Mouse (Mus musculus): ENCODE measurements around the gene Slc7a6. TPM values are rescaled to one million over a fixed set of nuclear protein-coding genes. Genes with fewer than 3 reads are reported as not detected.

Gene Slc7a6
- polyA plus RNA-seq, 1 experiment from 2014 or later, result 28.7 TPM

DNA sequence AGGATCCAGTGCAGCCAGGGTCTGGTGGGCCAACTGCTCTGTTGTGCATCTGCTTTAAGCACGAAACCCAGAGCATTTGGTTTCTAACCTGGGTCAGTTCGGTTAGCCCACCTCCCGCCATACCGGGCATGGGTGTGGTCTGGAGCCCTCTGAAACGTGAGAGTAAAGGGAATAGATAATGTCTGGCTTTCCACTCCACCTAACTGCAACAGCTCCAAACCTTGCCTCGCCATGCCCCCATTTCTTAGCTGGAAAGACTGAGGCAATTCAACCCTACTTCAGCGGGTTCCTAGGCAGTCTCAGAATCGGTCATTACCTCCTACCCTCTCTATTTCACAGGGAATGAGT lies 18.0 kb upstream of the Slc7a6 start:
- ATAC-seq (ENCODE audit: insufficient read depth, low FRiP score), result no peak; the same call in 1 of the 2 replicates
- peaks cover 8% of the 10 kb centered on the region for H3K4me1 ChIP-seq (ENCODE audit: control insufficient read depth, insufficient read depth, low read length)
- H3K9ac ChIP-seq (ENCODE audit: low read length), result peak overlapping the region; percentile 76
- no peaks in the 10 kb centered on the region for H3K27me3 ChIP-seq (ENCODE audit: control insufficient read depth, insufficient read depth, low read length)
- no peaks in the 10 kb centered on the region for H3K36me3 ChIP-seq (ENCODE audit: control insufficient read depth, insufficient read depth, low read length)
- peak overlapping the region; percentile 69 for H3K4me2 ChIP-seq (ENCODE audit: low read depth, low read length)
- H3K4me3 ChIP-seq (replicated peaks; ENCODE audit: low read length), result peak overlapping the region; percentile 67
- H3K27ac ChIP-seq (ENCODE audit: low read length), result no peak overlapping the region
- no peaks in the 10 kb centered on the region for H3K9me3 ChIP-seq (replicated peaks; ENCODE audit: control insufficient read depth, low read length)
- WGBS, result 16% methylated on average over 8 of the region's 8 CpGs

DNA sequence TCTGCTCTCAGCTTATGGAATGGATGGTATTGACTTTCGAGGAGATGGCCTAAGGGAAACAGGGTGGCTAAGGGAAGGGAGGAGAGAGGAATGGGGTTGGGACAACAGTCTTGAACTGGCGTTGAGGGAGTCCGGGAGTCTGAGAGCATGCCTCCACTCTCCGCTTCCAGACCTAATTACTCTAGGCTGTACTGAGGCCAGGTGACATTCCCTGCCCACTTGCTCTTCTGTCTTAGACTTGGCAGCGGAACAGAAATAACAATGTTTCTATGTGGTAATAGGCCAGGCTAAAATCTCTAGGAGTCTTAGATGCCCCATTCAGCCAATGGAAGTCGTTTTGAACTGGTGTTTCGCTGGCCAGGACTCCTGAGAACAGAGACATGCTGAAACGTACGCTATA lies 17.6 kb upstream of the Slc7a6 start:
- 68% methylated on average over 9 of the region's 9 CpGs for WGBS
- H3K4me1 ChIP-seq (ENCODE audit: control insufficient read depth, insufficient read depth, low read length), result peaks cover 8% of the 10 kb centered on the region
- peak overlapping the region; percentile 67 for H3K4me3 ChIP-seq (replicated peaks; ENCODE audit: low read length)
- no peaks in the 10 kb centered on the region for H3K9me3 ChIP-seq (replicated peaks; ENCODE audit: control insufficient read depth, low read length)
- peak overlapping the region; percentile 69 for H3K4me2 ChIP-seq (ENCODE audit: low read depth, low read length)
- no peak for ATAC-seq (ENCODE audit: insufficient read depth, low FRiP score)
- peak overlapping the region; percentile 76 for H3K9ac ChIP-seq (ENCODE audit: low read length)
- no peak overlapping the region for H3K27ac ChIP-seq (ENCODE audit: low read length)
- H3K36me3 ChIP-seq (ENCODE audit: control insufficient read depth, insufficient read depth, low read length), result no peaks in the 10 kb centered on the region; the same call in 1 of the 2 replicates
- no peaks in the 10 kb centered on the region for H3K27me3 ChIP-seq (ENCODE audit: control insufficient read depth, insufficient read depth, low read length)

- H3K4me1 ChIP-seq (ENCODE audit: control insufficient read depth, insufficient read depth, low read length), result peaks cover 8% of the 10 kb centered on the region
- H3K27ac ChIP-seq (ENCODE audit: low read length), result no peak overlapping the region
- no peak overlapping the region for H3K4me2 ChIP-seq (ENCODE audit: low read depth, low read length)
- H3K36me3 ChIP-seq (ENCODE audit: control insufficient read depth, insufficient read depth, low read length), result no peaks in the 10 kb centered on the region; the same call in 1 of the 2 replicates
- WGBS, result 73% methylated on average over 4 of the region's 4 CpGs
- H3K9ac ChIP-seq (ENCODE audit: low read length), result no peak overlapping the region
- no peak for ATAC-seq (ENCODE audit: insufficient read depth, low FRiP score)
- no peaks in the 10 kb centered on the region for H3K27me3 ChIP-seq (ENCODE audit: control insufficient read depth, insufficient read depth, low read length)
- no peak overlapping the region for H3K4me3 ChIP-seq (replicated peaks; ENCODE audit: low read length)
- no peaks in the 10 kb centered on the region for H3K9me3 ChIP-seq (replicated peaks; ENCODE audit: control insufficient read depth, low read length)
Measured at GRCm38 (mm10) chr8:106152876-106153275, 15.8 kb upstream of the Slc7a6 start.

DNA sequence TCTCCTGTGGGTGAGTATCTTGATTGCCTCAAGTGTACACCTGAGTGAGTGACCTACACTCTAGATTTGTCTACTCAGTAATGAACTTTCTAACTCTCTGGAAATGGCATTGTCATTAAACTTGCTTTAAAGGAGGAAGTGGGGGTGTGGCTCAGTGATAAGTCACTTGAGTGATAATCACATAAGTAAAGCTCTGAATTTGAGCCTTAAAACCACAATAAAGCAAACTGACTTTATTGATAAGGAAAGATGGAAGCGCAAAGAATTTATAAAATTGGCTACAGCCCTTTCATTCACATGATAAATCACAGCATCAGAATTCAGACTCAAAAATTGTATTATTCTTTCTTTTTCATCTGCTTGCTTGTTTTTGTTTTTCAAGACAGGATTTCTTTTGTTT lies 11.2 kb upstream of the Slc7a6 start:
- WGBS, result 76% methylated on average over 1 of the region's 1 CpGs
- no peaks in the 10 kb centered on the region for H3K9me3 ChIP-seq (replicated peaks; ENCODE audit: control insufficient read depth, low read length)
- no peak overlapping the region for H3K4me2 ChIP-seq (ENCODE audit: low read depth, low read length)
- no peak overlapping the region for H3K9ac ChIP-seq (ENCODE audit: low read length)
- no peaks in the 10 kb centered on the region for H3K27me3 ChIP-seq (ENCODE audit: control insufficient read depth, insufficient read depth, low read length)
- peaks cover 4% of the 10 kb centered on the region for H3K36me3 ChIP-seq (ENCODE audit: control insufficient read depth, insufficient read depth, low read length)
- ATAC-seq (ENCODE audit: insufficient read depth, low FRiP score), result no peak
- H3K4me3 ChIP-seq (replicated peaks; ENCODE audit: low read length), result no peak overlapping the region
- H3K27ac ChIP-seq (ENCODE audit: low read length), result no peak overlapping the region
- H3K4me1 ChIP-seq (ENCODE audit: control insufficient read depth, insufficient read depth, low read length), result no peaks in the 10 kb centered on the region

- no peak for ATAC-seq (ENCODE audit: insufficient read depth, low FRiP score)
- H3K4me3 ChIP-seq (replicated peaks; ENCODE audit: low read length), result no peak overlapping the region
- WGBS, result 88% methylated on average over 10 of the region's 10 CpGs
- H3K9ac ChIP-seq (ENCODE audit: low read length), result no peak overlapping the region
- no peak overlapping the region for H3K4me2 ChIP-seq (ENCODE audit: low read depth, low read length)
- no peak overlapping the region for H3K27ac ChIP-seq (ENCODE audit: low read length)
- H3K36me3 ChIP-seq (ENCODE audit: control insufficient read depth, insufficient read depth, low read length), result peaks cover 4% of the 10 kb centered on the region
- H3K27me3 ChIP-seq (ENCODE audit: control insufficient read depth, insufficient read depth, low read length), result no peaks in the 10 kb centered on the region
- no peaks in the 10 kb centered on the region for H3K4me1 ChIP-seq (ENCODE audit: control insufficient read depth, insufficient read depth, low read length)
- no peaks in the 10 kb centered on the region for H3K9me3 ChIP-seq (replicated peaks; ENCODE audit: control insufficient read depth, low read length)
Measured at GRCm38 (mm10) chr8:106158381-106158780, 10.3 kb upstream of the Slc7a6 start.

- Histone ChIP-seq H3K4me1 (ENCODE audit: control insufficient read depth, insufficient read depth, low read length) (no peaks in the 10 kb centered on the region), H3K27ac (ENCODE audit: low read length) (no peak overlapping the region), H3K27me3 (ENCODE audit: control insufficient read depth, insufficient read depth, low read length) (no peaks in the 10 kb centered on the region), H3K9me3 (replicated peaks; ENCODE audit: control insufficient read depth, low read length) (no peaks in the 10 kb centered on the region), H3K4me2 (ENCODE audit: low read depth, low read length) (no peak overlapping the region), H3K36me3 (ENCODE audit: control insufficient read depth, insufficient read depth, low read length) (peaks cover 11% of the 10 kb centered on the region), H3K9ac (ENCODE audit: low read length) (no peak overlapping the region), H3K4me3 (replicated peaks; ENCODE audit: low read length) (no peak overlapping the region)
- no peak for ATAC-seq (ENCODE audit: insufficient read depth, low FRiP score)
- WGBS, result 89% methylated on average over 6 of the region's 6 CpGs
Measured at GRCm38 (mm10) chr8:106159876-106160275, 8.8 kb upstream of the Slc7a6 start.

DNA sequence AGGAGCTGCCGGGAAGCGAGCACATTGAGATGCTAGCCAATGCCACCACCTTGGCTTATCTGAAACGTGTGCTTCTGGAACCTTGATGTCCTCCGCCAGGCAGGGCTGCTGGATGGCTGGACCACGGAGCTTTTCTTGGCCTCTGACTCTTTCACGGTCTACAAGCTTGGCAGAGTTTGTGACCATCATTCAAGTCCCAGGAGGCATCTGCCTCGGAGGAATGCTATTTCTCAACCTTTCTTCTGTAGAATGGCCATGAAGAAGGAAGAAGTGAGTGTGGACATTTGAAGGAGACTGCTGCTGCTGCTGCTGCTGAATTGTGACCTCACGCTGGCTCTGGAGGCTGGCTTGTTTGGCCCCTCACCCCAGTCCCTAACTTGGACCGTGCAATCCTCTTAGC lies 5.4 kb upstream of the Slc7a6 start:
- no peaks in the 10 kb centered on the region for H3K27me3 ChIP-seq (ENCODE audit: control insufficient read depth, insufficient read depth, low read length)
- no peaks in the 10 kb centered on the region for H3K9me3 ChIP-seq (replicated peaks; ENCODE audit: control insufficient read depth, low read length)
- no peak overlapping the region for H3K27ac ChIP-seq (ENCODE audit: low read length)
- no peaks in the 10 kb centered on the region for H3K4me1 ChIP-seq (ENCODE audit: control insufficient read depth, insufficient read depth, low read length)
- H3K4me3 ChIP-seq (replicated peaks; ENCODE audit: low read length), result no peak overlapping the region
- 89% methylated on average over 9 of the region's 9 CpGs for WGBS
- no peak overlapping the region for H3K4me2 ChIP-seq (ENCODE audit: low read depth, low read length)
- no peak for ATAC-seq (ENCODE audit: insufficient read depth, low FRiP score)
- H3K9ac ChIP-seq (ENCODE audit: low read length), result no peak overlapping the region
- H3K36me3 ChIP-seq (ENCODE audit: control insufficient read depth, insufficient read depth, low read length), result peaks cover 11% of the 10 kb centered on the region

GRCm38 (mm10) chr8:106165460-106165859 lies 3.2 kb upstream of the Slc7a6 start:
- no peak for ATAC-seq (ENCODE audit: insufficient read depth, low FRiP score)
- 45% methylated on average over 4 of the region's 4 CpGs for WGBS
- H3K4me2 ChIP-seq (ENCODE audit: low read depth, low read length), result no peak overlapping the region
- H3K9ac ChIP-seq (ENCODE audit: low read length), result no peak overlapping the region
- H3K9me3 ChIP-seq (replicated peaks; ENCODE audit: control insufficient read depth, low read length), result no peaks in the 10 kb centered on the region
- H3K4me3 ChIP-seq (replicated peaks; ENCODE audit: low read length), result no peak overlapping the region
- H3K4me1 ChIP-seq (ENCODE audit: control insufficient read depth, insufficient read depth, low read length), result peaks cover 3% of the 10 kb centered on the region; the same call in 1 of the 2 replicates
- H3K27me3 ChIP-seq (ENCODE audit: control insufficient read depth, insufficient read depth, low read length), result no peaks in the 10 kb centered on the region
- peaks cover 11% of the 10 kb centered on the region for H3K36me3 ChIP-seq (ENCODE audit: control insufficient read depth, insufficient read depth, low read length)
- H3K27ac ChIP-seq (ENCODE audit: low read length), result no peak overlapping the region

DNA sequence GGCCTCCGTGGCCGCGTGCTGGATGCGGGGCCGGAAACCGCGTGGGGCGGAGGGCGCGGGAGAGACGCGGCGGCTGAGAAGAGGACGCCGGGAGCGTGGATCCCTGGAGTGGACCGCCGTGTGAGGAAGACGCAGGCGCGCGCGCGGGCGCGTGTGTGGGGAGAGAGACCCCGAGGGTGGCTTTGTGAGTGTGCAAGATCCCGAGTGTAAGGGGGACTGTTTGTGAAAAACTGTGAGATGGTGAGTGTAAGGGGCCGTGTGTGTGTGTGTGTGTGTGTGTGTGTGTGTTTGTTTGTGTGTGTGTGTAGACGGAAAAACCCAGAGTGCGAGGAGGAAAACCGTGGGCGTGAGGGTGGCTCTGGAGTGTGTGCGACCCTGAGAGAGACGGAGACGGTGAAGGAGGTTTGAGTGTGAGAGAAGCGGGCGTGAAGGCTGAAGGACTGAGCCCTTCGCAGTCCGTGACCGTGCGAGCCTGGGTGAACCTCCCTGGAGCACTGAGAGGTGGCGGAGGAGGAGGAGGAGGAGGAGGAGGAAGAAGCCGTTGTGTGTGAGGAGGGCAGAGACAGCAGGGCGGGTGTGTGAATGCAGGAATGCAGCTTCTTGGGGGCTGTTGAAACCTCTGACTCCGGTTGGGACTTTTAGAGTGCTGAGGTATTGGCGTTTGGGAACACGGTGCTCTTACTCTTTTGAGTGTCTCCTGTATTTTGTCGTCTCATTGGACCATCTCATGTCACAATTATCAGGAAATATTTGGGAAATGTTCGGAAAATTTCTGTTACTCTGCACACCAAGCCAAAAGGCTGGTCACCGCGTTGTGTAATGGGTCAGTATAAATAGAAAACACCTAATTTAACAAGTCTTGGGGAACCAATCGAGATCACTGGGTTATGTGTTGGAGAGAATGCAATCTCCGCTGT lies 618 bp downstream of the Slc7a6 start:
- peak overlapping the region; percentile 86 for H3K9ac ChIP-seq (ENCODE audit: low read length)
- no peaks in the 10 kb centered on the region for H3K27me3 ChIP-seq (ENCODE audit: control insufficient read depth, insufficient read depth, low read length)
- peaks cover 3% of the 10 kb centered on the region; the same call in 1 of the 2 replicates for H3K4me1 ChIP-seq (ENCODE audit: control insufficient read depth, insufficient read depth, low read length)
- no peaks in the 10 kb centered on the region for H3K9me3 ChIP-seq (replicated peaks; ENCODE audit: control insufficient read depth, low read length)
- H3K36me3 ChIP-seq (ENCODE audit: control insufficient read depth, insufficient read depth, low read length), result 0 out of 2 replicates have a peak, but pooled peaks cover under 1% of the 10 kb centered on the region
- under 1% methylated on average over 54 of the region's 54 CpGs for WGBS
- H3K4me2 ChIP-seq (ENCODE audit: low read depth, low read length), result peak overlapping the region; percentile 98
- ATAC-seq (ENCODE audit: insufficient read depth, low FRiP score), result peak; percentile 75; the same call in 1 of the 2 replicates
- peak overlapping the region; percentile 81 for H3K4me3 ChIP-seq (replicated peaks; ENCODE audit: low read length)
- peak overlapping the region; percentile 58 for H3K27ac ChIP-seq (ENCODE audit: low read length)

Data from stomach, embryonic 16.5 days (tissue).